Mouse (Mus musculus): Measurements from ENCODE around the gene Trio.

Trio gene

DNA sequence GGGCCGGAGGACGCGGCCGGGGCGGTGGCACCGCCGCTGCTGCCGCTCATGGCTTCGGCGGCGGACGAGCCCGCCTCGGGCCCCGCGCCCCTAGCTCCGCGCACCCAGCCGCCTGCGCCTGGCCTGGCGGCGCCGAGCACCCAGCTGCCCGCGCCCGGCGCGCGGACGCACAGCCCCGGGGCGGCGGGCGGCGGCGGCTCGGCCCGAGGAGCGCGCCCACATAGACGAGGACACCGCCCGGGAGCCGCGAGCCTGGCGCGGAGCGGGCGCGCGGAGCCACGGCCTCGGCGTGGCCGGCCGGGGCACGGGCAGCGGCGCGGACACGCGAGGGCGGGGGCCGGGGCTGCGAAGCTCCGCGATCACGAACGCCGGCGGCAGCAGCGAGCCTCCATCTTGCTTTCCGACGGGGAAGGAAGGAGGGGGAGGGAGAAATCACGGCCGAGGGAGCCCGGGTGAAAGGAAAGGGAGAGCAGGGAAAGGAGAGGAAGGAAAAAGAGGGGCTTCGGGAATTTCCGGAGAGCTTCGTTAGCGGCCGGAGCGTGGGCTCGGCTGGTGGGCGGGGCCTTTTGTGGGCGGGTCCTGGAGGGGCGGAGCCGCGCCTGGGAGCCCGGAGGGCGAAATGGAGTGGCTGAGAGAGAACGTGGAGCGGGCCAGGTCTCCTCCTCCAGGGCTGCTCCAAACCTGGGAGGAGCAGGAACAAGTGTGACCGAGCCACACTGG, at the start of gene Trio:
Gene Trio (minus strand): TSS at position 402 of the 720 bp plus-strand sequence.
- DNase-seq (ENCODE audit: low spot score in 2 of 2), result peak; percentile 97 to 98

DNA sequence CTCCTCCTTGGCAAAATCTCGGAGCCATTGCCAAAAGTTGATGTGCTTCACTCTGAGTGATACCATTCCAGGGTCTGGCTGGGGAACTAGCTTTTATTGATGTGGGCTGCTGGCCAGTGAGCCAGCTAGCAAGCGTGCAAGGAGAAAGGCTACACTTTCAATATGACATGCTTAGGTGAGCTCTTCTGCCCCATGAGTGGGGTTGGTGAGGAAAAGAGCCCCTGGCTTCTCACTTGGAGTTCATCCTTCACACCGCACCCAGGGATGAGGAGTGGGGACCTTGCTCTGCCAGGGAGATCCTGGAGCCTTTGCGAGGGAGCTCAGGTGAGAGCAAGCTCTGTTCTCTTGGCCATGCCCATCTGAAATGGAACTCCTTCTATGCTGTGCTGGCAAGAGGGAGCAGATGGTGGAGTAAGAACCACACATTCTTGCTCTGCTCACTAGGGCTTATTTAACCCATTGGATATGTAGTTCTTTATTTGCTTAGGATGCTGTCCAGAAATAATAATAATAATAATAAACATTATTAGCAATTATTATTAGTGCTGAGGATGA, 48.8 kb upstream of the Trio start:
- no peak for DNase-seq (ENCODE audit: low spot score in 2 of 2)

GRCm38 (mm10) chr15:28071601-28072000, 46.0 kb upstream of the Trio start:
- DNase-seq (ENCODE audit: low spot score in 2 of 2), result no peak

GRCm38 (mm10) chr15:28070771-28071419, 45.2 kb upstream of the Trio start:
- no peak for DNase-seq (ENCODE audit: low spot score in 2 of 2)

DNA sequence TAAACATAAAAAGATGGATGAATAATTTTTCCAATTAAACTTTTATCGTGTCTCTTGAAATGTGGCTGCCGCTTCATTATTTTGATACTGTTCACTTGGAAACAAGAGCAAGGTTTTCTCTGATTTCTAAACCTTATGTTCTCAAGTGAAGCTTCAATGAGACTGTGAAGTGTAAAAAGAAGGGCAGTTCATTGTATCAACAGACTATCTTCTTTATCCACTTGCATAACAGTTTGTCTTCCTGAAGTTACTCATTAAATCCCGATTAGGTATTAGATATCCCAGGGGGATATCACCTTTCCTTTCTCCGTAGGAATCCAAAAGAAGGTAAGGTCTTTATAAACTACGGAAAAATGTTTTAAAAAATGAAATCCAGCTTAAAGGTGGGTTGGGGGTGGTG, 44.6 kb upstream of the Trio start:
- DNase-seq (ENCODE audit: low spot score in 2 of 2), result no peak

DNA sequence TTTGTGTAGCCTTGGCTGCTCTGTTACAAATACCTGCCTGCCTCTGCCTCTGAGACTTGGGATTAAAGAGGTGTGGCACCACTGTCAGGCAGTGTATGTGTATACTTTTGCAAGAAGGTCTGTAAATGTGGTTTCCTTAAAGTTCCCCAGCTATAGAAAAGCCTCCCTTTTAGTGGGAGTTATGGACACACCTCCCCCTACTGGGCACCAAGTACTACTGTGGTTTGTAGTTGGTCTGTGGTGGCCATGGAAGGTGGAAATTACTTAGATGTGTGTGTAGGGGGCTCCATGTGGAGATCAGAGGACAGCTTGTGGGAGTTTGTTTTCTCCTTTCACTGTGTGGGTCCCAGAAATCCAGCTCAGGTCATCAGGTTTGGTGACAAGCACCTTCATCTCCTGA, 41.7 kb upstream of the Trio start:
- no peak for DNase-seq (ENCODE audit: low spot score in 2 of 2)

GRCm38 (mm10) chr15:28066468-28066867, 40.8 kb upstream of the Trio start:
- DNase-seq (ENCODE audit: low spot score in 2 of 2), result no peak

DNA sequence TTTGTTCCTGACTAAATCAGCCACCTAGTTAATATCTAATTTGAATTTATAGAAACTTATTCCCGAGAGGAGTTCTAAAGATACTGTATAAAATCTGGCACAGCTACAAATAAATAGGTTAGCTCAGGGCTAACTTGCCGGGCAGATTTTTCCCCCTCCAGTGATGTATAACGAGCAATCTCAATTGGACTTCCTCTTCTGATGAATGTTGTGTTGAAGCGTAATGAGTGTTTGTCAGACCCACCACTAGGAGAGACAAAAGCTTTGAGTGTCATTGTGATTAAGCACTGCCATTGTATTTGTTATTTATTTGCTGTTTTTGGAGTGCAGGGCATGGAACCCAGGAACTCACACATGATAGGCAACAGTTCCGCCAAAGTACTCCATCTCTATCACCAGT, 39.9 kb upstream of the Trio start:
- DNase-seq (ENCODE audit: low spot score in 2 of 2), result no peak

- no peak for DNase-seq (ENCODE audit: low spot score in 2 of 2)
These were observed 39.1 kb upstream of the Trio start for GRCm38 (mm10) chr15:28064733-28065088.

DNA sequence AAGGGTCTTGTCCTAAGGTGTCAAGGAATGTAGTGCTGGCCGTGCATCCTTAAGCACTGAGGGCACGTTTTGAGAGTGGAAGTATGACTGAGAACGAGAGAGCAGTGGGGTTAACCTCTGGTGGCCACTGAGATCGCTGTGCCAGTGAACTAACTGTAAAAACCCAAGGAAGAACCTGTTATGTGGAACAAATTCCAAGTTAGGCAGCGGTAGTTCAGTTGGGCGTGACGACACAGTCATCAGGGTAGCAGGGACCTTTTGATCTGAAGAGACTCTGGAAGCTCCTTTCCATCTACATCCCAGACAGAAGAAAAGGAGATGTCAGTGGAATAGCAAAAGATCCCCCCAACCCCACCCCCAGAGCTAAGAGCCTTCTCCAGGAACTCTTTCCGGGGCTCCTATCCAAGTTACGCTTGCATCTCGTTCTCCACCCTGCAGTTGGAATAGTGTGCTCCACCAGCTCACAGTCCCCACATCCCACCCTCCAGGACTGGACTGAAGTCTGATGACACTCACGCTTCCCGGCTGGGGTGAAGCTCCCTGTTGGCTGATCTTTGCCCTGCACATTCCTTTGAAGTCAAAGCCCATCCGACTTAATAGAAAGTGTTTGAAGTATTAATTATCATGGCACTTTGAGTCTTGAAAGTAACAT, 38.6 kb upstream of the Trio start:
- no peak for DNase-seq (ENCODE audit: low spot score in 2 of 2)

- DNase-seq (ENCODE audit: low spot score in 2 of 2), result no peak
These were observed 37.8 kb upstream of the Trio start for GRCm38 (mm10) chr15:28063466-28063865.

DNA sequence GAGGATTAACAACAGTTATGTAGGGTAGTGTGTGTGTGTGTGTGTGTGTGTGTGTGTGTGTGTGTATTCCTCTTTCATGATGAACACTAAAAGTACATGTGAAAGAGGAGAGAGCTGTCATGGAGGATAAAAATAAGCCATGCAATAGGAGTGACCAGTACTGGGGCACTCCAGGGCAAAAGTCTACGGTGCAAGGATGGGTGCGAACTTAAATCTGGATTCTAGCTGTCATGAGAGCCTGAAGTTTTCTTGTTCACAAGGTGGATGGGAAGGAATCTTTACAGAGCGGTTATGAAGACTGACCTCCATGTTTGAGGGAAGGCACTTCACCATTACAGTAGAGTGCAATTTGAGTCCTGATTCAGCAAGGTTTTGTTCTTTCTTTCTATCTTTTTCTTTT, 36.4 kb upstream of the Trio start:
- DNase-seq (ENCODE audit: low spot score in 2 of 2), result no peak

DNA sequence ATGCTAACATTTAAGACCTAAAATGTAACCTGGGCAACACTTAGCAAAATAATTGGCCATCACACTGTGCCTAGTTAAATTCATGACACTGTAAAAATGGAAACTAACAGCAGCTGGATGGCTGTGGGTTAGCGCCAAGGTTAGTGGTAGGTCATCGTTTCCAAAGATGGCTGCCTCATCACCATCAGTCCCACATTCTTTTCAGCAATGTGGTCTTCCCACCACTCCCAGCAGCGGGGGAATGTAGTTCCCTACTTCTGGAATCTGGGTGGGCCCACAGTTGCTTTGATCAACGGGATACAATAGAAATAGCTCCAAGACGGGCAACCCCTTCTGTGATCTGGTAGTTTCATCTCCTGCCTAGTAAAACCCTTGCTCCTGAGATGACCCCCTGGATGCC, 35.3 kb upstream of the Trio start:
- no peak for DNase-seq (ENCODE audit: low spot score in 2 of 2)

- DNase-seq (ENCODE audit: low spot score in 2 of 2), result no peak
These were observed 34.8 kb upstream of the Trio start for GRCm38 (mm10) chr15:28060423-28060822.

GRCm38 (mm10) chr15:28057545-28057944, 31.9 kb upstream of the Trio start:
- DNase-seq (ENCODE audit: low spot score in 2 of 2), result no peak

GRCm38 (mm10) chr15:28054731-28055130, 29.1 kb upstream of the Trio start:
- no peak for DNase-seq (ENCODE audit: low spot score in 2 of 2)

DNA sequence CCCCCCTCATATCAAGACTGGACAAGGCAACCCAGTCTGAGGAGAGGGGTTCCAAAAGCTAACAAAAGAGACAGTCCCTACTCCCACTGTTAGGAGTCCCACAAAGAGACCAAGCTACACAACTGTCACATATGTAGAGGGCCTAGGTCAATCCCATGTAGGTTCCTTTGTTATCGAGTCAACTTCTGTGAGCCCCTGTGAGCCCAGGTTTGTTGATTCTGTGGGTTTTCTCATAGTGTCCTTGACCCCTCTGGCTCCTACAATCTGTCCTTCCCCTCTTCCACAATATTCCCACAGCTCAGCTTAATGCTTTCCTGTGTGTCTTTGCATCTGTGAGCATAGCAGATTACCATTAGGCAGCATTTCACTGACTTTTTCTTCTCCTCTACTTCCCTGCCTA, 28.5 kb upstream of the Trio start:
- no peak for DNase-seq (ENCODE audit: low spot score in 2 of 2)

DNA sequence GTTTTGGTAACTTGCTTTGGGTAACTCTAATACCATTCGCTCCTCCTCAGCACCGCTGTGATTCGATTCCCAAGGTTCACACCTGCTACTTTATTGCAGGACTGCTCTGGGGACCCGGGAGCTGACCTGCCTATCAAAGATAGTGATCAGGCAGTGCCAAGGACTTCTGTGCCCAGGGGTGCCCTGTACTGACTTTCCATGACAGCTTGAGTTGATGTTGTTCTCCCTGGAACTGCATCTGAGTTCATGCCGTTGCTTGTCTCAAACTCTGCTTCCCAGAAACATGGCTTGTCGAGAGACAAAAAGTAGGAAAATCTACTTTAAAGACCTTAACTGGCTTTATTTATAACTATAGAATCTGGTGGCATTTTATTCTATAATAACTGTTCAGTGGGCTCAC, 27.6 kb upstream of the Trio start:
- no peak for DNase-seq (ENCODE audit: low spot score in 2 of 2)

DNA sequence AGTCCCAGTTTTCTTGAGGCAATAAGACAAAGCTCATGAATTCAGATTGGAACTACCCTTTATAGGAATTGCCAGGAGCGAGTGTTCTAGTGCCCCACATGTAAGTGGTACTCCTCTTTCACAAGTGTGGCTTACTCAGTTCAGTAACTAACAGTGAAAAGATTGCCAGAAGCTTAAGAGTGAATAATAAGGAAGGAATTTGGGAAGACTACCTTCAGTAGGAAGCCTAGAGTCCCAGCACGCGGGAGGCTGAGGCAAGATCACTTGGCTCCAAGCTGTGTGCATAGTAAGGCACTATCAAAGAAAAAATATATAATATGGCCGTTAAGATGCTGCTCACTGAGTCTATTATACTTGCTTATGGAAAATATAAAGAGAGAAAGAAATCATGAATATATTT, 26.2 kb upstream of the Trio start:
- no peak for DNase-seq (ENCODE audit: low spot score in 2 of 2)

DNA sequence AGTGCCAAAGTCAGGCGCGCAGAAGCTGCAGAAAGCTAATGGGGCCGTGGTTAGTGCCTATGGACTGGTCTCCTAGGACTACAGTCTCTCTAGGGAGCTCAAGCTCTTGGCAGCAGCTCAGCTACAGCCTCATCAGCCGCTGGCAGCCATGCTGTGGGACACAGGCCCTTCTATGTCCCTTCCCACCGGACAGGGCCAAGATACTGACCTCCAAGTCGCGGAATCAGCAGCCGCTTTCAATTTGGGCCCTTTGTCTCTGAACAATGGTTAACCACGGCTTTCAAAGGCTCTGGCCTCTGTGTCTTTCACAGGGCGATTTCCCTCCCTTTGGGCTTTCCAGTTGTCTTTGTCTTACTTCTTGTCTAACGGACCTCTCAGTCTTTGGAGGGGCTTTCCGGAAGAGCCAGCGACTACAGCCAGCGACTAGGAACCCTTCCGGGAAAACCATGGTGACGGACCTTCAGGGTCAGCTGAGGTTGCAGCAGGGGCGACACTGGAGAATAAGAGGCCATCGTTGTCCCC, 25.5 kb upstream of the Trio start:
- DNase-seq (ENCODE audit: low spot score in 2 of 2), result no peak

DNA sequence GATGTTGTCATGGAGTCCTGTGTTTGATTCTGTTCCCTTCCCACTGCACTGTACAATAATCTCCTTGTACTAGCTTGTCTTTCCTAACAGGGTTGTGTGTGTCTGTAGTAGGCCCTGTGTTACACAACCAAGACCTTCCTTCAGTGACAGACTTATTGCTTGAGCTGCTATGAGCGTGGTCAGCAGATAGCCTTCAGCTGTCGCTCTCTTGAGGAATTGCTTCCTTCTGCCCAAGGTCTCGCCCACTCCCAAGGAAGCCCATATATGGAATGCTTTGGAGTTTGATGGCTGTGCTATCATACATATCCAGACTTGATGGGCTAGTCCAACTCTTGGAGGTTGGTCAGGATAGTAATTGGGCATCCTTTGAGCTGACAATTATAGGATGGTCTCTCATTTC, 22.1 kb upstream of the Trio start:
- no peak for DNase-seq (ENCODE audit: low spot score in 2 of 2)

GRCm38 (mm10) chr15:28041158-28041865, 15.7 kb upstream of the Trio start:
- DNase-seq (ENCODE audit: low spot score in 2 of 2), result no peak

Measured in urinary bladder, postnatal 4 days (tissue).